Mouse (Mus musculus): ENCODE measurements around the gene Gtf2a2. TPM values are rescaled to one million over a fixed set of nuclear protein-coding genes. Genes with fewer than 3 reads are reported as not detected.

Gene Gtf2a2
- polyA plus RNA-seq, 1 experiment: 33.9 TPM

- Histone ChIP-seq H3K36me3 (replicated peaks; ENCODE audit: low read length) (no peaks in the 10 kb centered on the region), H3K27me3 (replicated peaks) (peaks cover 33% of the 10 kb centered on the region), H3K4me1 (no peaks in the 10 kb centered on the region), H3K9me3 (peaks cover 7% of the 10 kb centered on the region; the same call in 1 of the 2 replicates), H3K4me3 (replicated peaks) (no peak overlapping the region)
- TF ChIP-seq GATA1 (IDR thresholded peaks at IDR 0.05; ENCODE audit: borderline replicate concordance, low read length) (no peak), FLI1 (IDR thresholded peaks at IDR 0.05; ENCODE audit: low read length) (no peak)
Measured at GRCm38 (mm10) chr9:70036646-70037045, 24.3 kb downstream of the Gtf2a2 start.

- H3K4me3 ChIP-seq (replicated peaks): no peak within 1 kb of the TSS
- no peaks in the 10 kb centered on the region for H3K4me1 ChIP-seq
- H3K9me3 ChIP-seq: peaks cover 7% of the 10 kb centered on the region; the same call in 1 of the 2 replicates
- no peaks in the 10 kb centered on the region for H3K36me3 ChIP-seq (replicated peaks; ENCODE audit: low read length)
- no peak for TF ChIP-seq FLI1 (IDR thresholded peaks at IDR 0.05; ENCODE audit: low read length)
- TF ChIP-seq GATA1 (IDR thresholded peaks at IDR 0.05; ENCODE audit: borderline replicate concordance, low read length): no peak
- peaks cover 32% of the 10 kb centered on the region for H3K27me3 ChIP-seq (replicated peaks)
Measured at GRCm38 (mm10) chr9:70037988-70038387, 25.6 kb downstream of the Gtf2a2 start, which contains the start of gene Gcnt3. TSS of gene Gcnt3 (minus strand) at chr9:70038088.

DNA sequence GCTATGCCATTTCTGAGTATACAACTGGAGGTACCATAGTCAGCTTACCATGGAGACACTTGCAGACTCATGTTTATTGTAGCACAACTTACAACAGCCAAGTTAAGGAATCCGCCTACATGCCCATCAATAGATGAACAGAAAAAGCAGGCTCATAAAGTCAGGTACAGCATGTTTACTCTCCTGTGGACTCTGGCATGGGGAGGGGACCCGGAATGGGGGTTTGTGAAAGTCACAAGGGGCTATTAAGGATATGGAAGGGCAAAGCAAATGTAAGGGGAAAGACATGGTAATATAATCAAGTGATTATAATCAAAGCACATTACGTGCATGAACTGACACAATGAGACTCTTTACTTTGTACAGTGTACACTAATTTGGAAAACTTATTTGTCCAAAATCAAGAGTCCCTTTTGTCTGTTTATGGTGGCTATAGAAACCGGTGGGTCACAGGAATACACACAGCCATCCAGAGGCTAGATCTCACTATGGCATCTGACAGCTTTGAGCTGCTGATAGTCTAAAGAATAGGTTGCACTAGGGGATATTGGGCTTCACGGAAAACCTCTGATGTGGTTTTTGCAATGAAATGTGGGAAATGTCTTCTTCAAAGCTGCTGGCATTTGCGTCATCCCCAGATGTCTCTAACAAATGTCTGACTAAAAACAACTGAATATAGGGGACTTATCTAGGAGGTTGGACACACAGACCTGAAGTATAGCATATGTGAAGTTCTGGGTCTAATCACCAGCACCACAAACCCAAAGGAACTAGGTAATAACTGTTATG is 27.4 kb downstream of the Gtf2a2 start:
- no peak for TF ChIP-seq FLI1 (IDR thresholded peaks at IDR 0.05; ENCODE audit: low read length)
- no peak for TF ChIP-seq GATA1 (IDR thresholded peaks at IDR 0.05; ENCODE audit: borderline replicate concordance, low read length)
- Histone ChIP-seq H3K9me3 (peaks cover 7% of the 10 kb centered on the region; the same call in 1 of the 2 replicates), H3K4me1 (no peaks in the 10 kb centered on the region), H3K36me3 (replicated peaks; ENCODE audit: low read length) (no peaks in the 10 kb centered on the region), H3K27me3 (replicated peaks) (peaks cover 18% of the 10 kb centered on the region), H3K4me3 (replicated peaks) (no peak overlapping the region)

GRCm38 (mm10) chr9:70040570-70040969 is 28.2 kb downstream of the Gtf2a2 start:
- peaks cover 13% of the 10 kb centered on the region for H3K27me3 ChIP-seq (replicated peaks)
- H3K4me3 ChIP-seq (replicated peaks): no peak overlapping the region
- H3K9me3 ChIP-seq: peaks cover 7% of the 10 kb centered on the region; the same call in 1 of the 2 replicates
- no peaks in the 10 kb centered on the region for H3K36me3 ChIP-seq (replicated peaks; ENCODE audit: low read length)
- H3K4me1 ChIP-seq: peaks cover 2% of the 10 kb centered on the region; the same call in 1 of the 2 replicates
- TF ChIP-seq FLI1 (IDR thresholded peaks at IDR 0.05; ENCODE audit: low read length): no peak
- no peak for TF ChIP-seq GATA1 (IDR thresholded peaks at IDR 0.05; ENCODE audit: borderline replicate concordance, low read length)

- H3K36me3 ChIP-seq (replicated peaks; ENCODE audit: low read length): no peaks in the 10 kb centered on the region
- peaks cover 7% of the 10 kb centered on the region; the same call in 1 of the 2 replicates for H3K9me3 ChIP-seq
- peaks cover 7% of the 10 kb centered on the region for H3K27me3 ChIP-seq (replicated peaks)
- H3K4me1 ChIP-seq: peaks cover 12% of the 10 kb centered on the region
- H3K4me3 ChIP-seq (replicated peaks): no peak overlapping the region
- TF ChIP-seq GATA1 (IDR thresholded peaks at IDR 0.05; ENCODE audit: borderline replicate concordance, low read length) (no peak), FLI1 (IDR thresholded peaks at IDR 0.05; ENCODE audit: low read length) (no peak)
Measured at GRCm38 (mm10) chr9:70042137-70042536, 29.8 kb downstream of the Gtf2a2 start.

DNA sequence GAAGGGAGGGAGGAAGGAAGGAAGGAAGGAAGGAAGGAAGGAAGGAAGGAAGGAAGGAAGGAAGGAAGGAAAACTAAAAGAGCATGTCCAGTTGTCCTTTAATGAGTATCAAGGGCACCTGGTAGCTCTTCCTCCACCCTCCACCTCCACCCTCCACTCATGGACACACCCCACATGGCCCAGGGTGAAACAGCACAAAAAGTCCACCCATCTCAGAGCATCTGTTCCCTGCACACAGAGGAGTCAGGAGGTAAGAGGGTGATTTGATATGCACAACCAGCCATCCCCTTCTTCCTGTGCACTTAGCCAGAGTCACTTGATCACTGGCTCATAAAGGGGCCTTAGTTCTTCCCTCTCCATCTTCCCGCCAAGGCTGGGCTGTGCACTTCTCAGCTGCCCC is 30.6 kb downstream of the Gtf2a2 start:
- peaks cover 9% of the 10 kb centered on the region for H3K27me3 ChIP-seq (replicated peaks)
- H3K9me3 ChIP-seq: peaks cover 5% of the 10 kb centered on the region; the same call in 1 of the 2 replicates
- no peak overlapping the region for H3K4me3 ChIP-seq (replicated peaks)
- TF ChIP-seq GATA1 (IDR thresholded peaks at IDR 0.05; ENCODE audit: borderline replicate concordance, low read length) (no peak), FLI1 (IDR thresholded peaks at IDR 0.05; ENCODE audit: low read length) (no peak)
- H3K36me3 ChIP-seq (replicated peaks; ENCODE audit: low read length): no peaks in the 10 kb centered on the region
- peaks cover 12% of the 10 kb centered on the region for H3K4me1 ChIP-seq

GRCm38 (mm10) chr9:70044865-70045264 is 32.5 kb downstream of the Gtf2a2 start:
- Histone ChIP-seq H3K9me3 (no peaks in the 10 kb centered on the region; the same call in 1 of the 2 replicates), H3K36me3 (replicated peaks; ENCODE audit: low read length) (no peaks in the 10 kb centered on the region), H3K4me1 (peaks cover 25% of the 10 kb centered on the region), H3K4me3 (replicated peaks) (no peak overlapping the region), H3K27me3 (replicated peaks) (peaks cover 15% of the 10 kb centered on the region)
- TF ChIP-seq GATA1 (IDR thresholded peaks at IDR 0.05; ENCODE audit: borderline replicate concordance, low read length) (no peak), FLI1 (IDR thresholded peaks at IDR 0.05; ENCODE audit: low read length) (no peak)

- Histone ChIP-seq H3K9me3 (peaks cover 6% of the 10 kb centered on the region), H3K36me3 (replicated peaks; ENCODE audit: low read length) (no peaks in the 10 kb centered on the region), H3K4me1 (peaks cover 28% of the 10 kb centered on the region), H3K27me3 (replicated peaks) (peaks cover 15% of the 10 kb centered on the region), H3K4me3 (replicated peaks) (no peak overlapping the region)
- TF ChIP-seq GATA1 (IDR thresholded peaks at IDR 0.05; ENCODE audit: borderline replicate concordance, low read length) (no peak), FLI1 (IDR thresholded peaks at IDR 0.05; ENCODE audit: low read length) (no peak)
Measured at GRCm38 (mm10) chr9:70046255-70046654, 33.9 kb downstream of the Gtf2a2 start.

DNA sequence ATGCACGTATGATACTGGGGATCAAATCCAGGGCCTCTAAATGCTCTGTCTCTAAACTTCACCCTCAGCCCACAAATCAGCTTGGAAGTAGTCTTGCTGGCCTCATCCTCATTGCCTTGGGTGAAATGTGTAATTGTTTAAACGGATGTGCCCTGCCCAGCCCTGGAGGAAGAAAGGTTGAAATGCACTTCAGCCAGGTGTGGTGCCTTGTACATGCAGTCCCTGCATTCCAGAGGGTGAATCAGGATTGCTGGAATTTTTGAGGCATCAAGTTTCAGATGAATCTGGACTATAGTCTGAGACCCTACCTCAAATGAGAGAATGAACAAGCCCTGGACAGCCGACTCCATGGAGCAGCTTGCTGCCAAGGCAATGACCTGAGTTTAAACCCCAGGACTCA is 35.5 kb downstream of the Gtf2a2 start:
- H3K4me1 ChIP-seq: peaks cover 28% of the 10 kb centered on the region
- H3K36me3 ChIP-seq (replicated peaks; ENCODE audit: low read length): no peaks in the 10 kb centered on the region
- peaks cover 13% of the 10 kb centered on the region for H3K27me3 ChIP-seq (replicated peaks)
- TF ChIP-seq FLI1 (IDR thresholded peaks at IDR 0.05; ENCODE audit: low read length): no peak
- TF ChIP-seq GATA1 (IDR thresholded peaks at IDR 0.05; ENCODE audit: borderline replicate concordance, low read length): no peak
- H3K4me3 ChIP-seq (replicated peaks): no peak overlapping the region
- peaks cover 11% of the 10 kb centered on the region for H3K9me3 ChIP-seq

- peaks cover 28% of the 10 kb centered on the region for H3K4me1 ChIP-seq
- no peak for TF ChIP-seq GATA1 (IDR thresholded peaks at IDR 0.05; ENCODE audit: borderline replicate concordance, low read length)
- peaks cover 11% of the 10 kb centered on the region for H3K9me3 ChIP-seq
- no peak overlapping the region for H3K4me3 ChIP-seq (replicated peaks)
- H3K27me3 ChIP-seq (replicated peaks): peaks cover 10% of the 10 kb centered on the region
- H3K36me3 ChIP-seq (replicated peaks; ENCODE audit: low read length): no peaks in the 10 kb centered on the region
Measured at GRCm38 (mm10) chr9:70048280-70048679, 35.9 kb downstream of the Gtf2a2 start.
